Mouse (Mus musculus): ENCODE results near the gene Rnaseh2a. TPM values are rescaled to one million over a fixed set of nuclear protein-coding genes. Genes with fewer than 3 reads are reported as not detected.
A peak's percentile ranks its signal among the peaks of the same experiment; 100 is the strongest.

The Rnaseh2a gene
- total and polyA plus RNA-seq, 3 experiments: 94.1 to 477 (median 174) TPM

DNA sequence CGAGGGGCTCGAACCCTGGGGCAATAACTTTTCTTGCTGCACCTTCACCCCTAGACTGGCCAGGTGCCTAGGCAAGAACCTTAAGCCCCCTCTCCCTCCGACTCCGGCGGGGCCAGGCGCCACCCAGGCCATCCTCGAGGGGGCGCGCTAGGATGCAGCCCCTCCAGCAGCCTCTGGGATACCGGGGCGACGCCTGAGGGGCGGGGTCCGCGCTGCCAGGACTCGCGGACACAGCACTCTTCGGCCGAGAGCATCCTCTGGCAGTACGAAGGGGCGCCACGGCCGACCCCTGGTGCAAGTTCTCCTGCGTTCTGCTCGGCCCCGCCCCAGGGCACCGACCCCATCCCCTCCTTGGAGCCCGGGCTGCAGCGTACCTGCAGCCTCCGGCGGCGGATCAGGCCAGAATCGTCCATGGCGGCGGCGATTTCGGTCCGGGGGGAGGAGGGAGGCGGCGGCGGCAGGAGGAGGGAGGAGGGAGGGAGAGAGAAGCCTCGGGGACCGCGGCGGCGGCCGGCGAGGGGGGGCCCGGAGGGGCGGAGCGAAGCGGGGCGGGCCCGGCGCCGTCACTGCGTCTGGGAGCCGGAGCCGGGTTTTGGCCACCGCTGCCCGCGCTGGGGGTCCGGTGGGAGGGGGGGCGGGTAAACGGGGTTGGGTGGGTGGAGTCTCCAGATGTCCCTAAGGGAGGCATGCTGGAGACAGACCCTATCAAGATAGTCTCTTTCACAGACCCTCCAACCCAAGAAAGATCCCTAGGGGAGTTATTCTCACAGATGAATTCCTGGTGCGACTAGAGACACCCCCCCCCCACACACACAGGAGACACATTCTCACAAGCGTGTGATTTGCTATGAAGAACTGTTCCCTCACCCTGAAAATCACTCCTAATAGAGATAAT is 23.7 kb downstream of the Rnaseh2a start:
- ATAC-seq (ENCODE audit: extremely low read depth, insufficient number of reproducible peaks, low FRiP score, poor library complexity, severe bottlenecking) (no peak), DNase-seq (ENCODE audit: low spot score) (no peak)
- no peaks in the 10 kb centered on the region for H3K36me3 ChIP-seq (replicated peaks)
- no peak overlapping the region for H3K4me3 ChIP-seq (ENCODE audit: low read depth, low read length)
- H3K27me3 ChIP-seq (ENCODE audit: insufficient read depth, low read length): peaks cover 49% of the 10 kb centered on the region
- H3K4me1 ChIP-seq (ENCODE audit: insufficient read depth, low read depth, low read length): peaks cover 20% of the 10 kb centered on the region
- H3K9me3 ChIP-seq (replicated peaks): 0 out of 2 replicates have a peak, but pooled peaks cover 5% of the 10 kb centered on the region
- TF ChIP-seq POLR2AphosphoS5 (IDR thresholded peaks at IDR 0.05; ENCODE audit: insufficient replicate concordance, low read depth, low read length) (no peak), CTCF (IDR thresholded peaks at IDR 0.05; ENCODE audit: low read depth, low read length) (no peak), GATA1 (IDR thresholded peaks at IDR 0.05; ENCODE audit: borderline replicate concordance, low read length) (no peak)

DNA sequence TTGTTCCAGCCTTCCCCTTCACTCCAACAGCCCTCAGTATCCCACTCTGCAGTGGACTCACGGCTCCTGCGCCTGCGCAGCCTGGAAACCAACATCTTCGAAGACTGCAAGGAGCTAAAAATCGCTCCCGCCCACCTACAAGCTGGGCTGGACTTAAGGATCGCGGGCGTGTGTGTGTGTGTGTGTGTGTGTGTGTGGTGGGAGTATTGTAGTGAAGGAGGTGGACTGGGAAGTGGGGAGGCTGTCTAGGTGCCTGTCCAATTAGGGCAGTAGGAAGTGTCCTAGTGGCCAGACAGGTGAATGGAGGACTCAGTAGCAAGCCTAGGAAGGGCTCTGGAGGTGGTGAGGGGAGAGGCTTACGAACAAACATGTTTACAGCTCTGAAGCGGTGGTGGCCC is 24.3 kb downstream of the Rnaseh2a start:
- H3K27me3 ChIP-seq (ENCODE audit: insufficient read depth, low read length): peaks cover 49% of the 10 kb centered on the region
- no peaks in the 10 kb centered on the region for H3K36me3 ChIP-seq (replicated peaks)
- H3K4me3 ChIP-seq (ENCODE audit: low read depth, low read length): no peak overlapping the region
- ATAC-seq (ENCODE audit: extremely low read depth, insufficient number of reproducible peaks, low FRiP score, poor library complexity, severe bottlenecking) (no peak), DNase-seq (ENCODE audit: low spot score) (no peak)
- H3K4me1 ChIP-seq (ENCODE audit: insufficient read depth, low read depth, low read length): peaks cover 20% of the 10 kb centered on the region
- 0 out of 2 replicates have a peak, but pooled peaks cover 5% of the 10 kb centered on the region for H3K9me3 ChIP-seq (replicated peaks)
- TF ChIP-seq TAL1 (conservative IDR thresholded peaks at IDR 0.05; ENCODE audit: low read depth, low read length) (no peak), GATA2 (IDR thresholded peaks at IDR 0.05; ENCODE audit: borderline replicate concordance, low read depth, low read length) (no peak), GATA1 (IDR thresholded peaks at IDR 0.05; ENCODE audit: borderline replicate concordance, low read length) (no peak), POLR2AphosphoS5 (IDR thresholded peaks at IDR 0.05; ENCODE audit: insufficient replicate concordance, low read depth, low read length) (no peak), CTCF (IDR thresholded peaks at IDR 0.05; ENCODE audit: low read depth, low read length) (no peak)

DNA sequence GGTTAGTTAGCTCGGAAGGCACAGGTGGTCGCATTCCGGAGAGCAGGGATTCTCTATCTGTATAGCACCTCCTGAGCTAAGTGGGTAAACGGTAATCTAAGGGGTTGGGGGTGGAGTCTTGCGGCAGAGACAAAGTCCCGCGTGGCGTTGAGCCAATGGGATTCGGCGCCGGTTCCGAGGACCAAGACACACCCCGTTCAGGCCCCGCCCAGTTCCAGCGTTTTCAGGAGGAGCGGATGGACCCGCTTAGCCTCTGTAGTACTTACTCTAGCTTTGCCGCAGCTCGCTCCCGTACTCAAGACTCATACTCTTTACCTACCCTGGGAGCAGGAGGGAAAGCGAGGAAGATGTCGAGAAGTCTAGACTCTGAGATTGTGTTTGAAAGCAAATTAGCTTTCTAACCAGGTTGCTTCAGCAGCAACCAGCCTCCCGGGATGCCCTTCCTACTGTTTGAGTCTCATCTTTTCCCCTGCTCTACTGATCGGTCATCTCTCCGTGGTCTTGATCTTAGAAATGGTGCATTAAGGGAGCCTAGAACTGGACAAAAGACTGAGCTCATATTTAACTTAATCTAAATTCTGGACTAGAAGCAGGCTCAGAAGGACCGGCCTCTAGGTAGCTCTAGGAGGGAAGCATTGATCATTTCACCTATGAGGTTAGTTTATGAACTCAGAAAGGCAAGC is 24.9 kb downstream of the Rnaseh2a start:
- Histone ChIP-seq H3K9me3 (replicated peaks) (0 out of 2 replicates have a peak, but pooled peaks cover 5% of the 10 kb centered on the region), H3K4me3 (ENCODE audit: low read depth, low read length) (no peak overlapping the region), H3K4me1 (ENCODE audit: insufficient read depth, low read depth, low read length) (peaks cover 20% of the 10 kb centered on the region), H3K27me3 (ENCODE audit: insufficient read depth, low read length) (peaks cover 46% of the 10 kb centered on the region), H3K36me3 (replicated peaks) (no peaks in the 10 kb centered on the region)
- DNase-seq (ENCODE audit: low spot score): no peak
- TF ChIP-seq TAL1 (conservative IDR thresholded peaks at IDR 0.05; ENCODE audit: low read depth, low read length) (no peak), CTCF (IDR thresholded peaks at IDR 0.05; ENCODE audit: low read depth, low read length) (no peak), GATA2 (IDR thresholded peaks at IDR 0.05; ENCODE audit: borderline replicate concordance, low read depth, low read length) (no peak), GATA1 (IDR thresholded peaks at IDR 0.05; ENCODE audit: borderline replicate concordance, low read length) (no peak), POLR2AphosphoS5 (IDR thresholded peaks at IDR 0.05; ENCODE audit: insufficient replicate concordance, low read depth, low read length) (no peak)
- no peak for ATAC-seq (ENCODE audit: extremely low read depth, insufficient number of reproducible peaks, low FRiP score, poor library complexity, severe bottlenecking)

DNA sequence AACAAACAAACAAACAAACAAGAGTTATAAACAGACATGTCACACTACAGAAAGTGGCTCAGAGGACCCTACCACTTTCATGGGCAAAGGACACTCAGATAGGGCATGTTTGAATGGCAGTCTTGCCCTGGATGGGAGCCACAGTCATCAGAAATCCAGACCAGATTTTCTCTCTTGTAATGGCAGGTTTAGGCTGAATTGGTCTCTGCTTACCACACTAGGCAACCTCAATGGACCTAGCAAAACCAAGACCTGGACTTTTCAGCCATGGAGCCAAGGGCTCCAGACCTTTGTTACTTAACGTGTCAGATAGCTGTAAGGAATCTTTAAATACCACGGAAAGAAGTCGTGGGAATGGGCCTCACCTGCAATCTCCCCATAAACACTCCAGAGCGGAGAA is 25.9 kb downstream of the Rnaseh2a start:
- H3K27me3 ChIP-seq (ENCODE audit: insufficient read depth, low read length): peaks cover 46% of the 10 kb centered on the region
- H3K9me3 ChIP-seq (replicated peaks): 0 out of 2 replicates have a peak, but pooled peaks cover 5% of the 10 kb centered on the region
- H3K4me3 ChIP-seq (ENCODE audit: low read depth, low read length): no peak overlapping the region
- ATAC-seq (ENCODE audit: extremely low read depth, insufficient number of reproducible peaks, low FRiP score, poor library complexity, severe bottlenecking): no peak
- H3K4me1 ChIP-seq (ENCODE audit: insufficient read depth, low read depth, low read length): peaks cover 20% of the 10 kb centered on the region
- no peak for DNase-seq (ENCODE audit: low spot score)
- H3K36me3 ChIP-seq (replicated peaks): no peaks in the 10 kb centered on the region
- TF ChIP-seq GATA1 (IDR thresholded peaks at IDR 0.05; ENCODE audit: borderline replicate concordance, low read length) (no peak), POLR2AphosphoS5 (IDR thresholded peaks at IDR 0.05; ENCODE audit: insufficient replicate concordance, low read depth, low read length) (no peak), CTCF (IDR thresholded peaks at IDR 0.05; ENCODE audit: low read depth, low read length) (no peak), TAL1 (conservative IDR thresholded peaks at IDR 0.05; ENCODE audit: low read depth, low read length) (no peak), GATA2 (IDR thresholded peaks at IDR 0.05; ENCODE audit: borderline replicate concordance, low read depth, low read length) (no peak)

DNA sequence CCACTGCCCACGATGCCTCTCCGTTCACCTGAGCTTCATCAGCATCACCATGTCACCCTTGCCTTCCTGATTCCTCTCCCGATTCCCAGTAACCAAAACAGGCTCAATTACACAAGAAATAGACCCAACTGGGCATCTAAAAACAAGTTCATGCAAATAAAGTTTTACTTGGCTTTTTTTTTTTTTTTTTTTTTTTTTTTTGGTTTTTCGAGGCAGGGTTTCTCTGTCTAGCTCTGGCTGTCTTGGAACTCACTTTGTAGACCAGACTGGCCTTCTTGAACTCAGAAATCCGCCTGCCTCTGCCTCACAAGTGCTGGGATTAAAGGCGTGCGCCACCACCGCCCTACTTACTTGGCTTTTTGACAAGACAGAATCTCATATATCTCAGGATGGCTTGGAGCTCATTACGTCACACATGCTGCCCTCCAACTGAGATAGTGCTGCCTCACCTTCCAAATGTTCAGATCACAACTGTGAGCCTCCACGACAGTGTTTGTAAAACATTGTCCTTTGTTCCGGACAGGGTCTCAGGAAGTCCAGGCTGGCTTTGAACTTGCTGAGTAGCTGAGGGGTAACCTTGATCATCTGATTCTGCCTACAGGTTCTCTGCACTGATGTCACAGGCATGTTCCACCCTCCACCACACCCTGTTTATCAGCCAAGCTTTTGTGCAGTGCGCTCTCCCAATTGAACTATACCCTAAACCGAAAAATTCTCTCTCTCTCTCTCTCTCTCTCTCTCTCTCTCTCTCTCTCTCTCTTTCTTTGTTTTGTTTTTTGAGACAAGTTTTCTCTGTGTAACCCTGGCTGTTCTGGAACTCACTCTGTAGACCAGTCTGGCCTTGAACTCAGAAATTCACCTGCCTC is 31.7 kb downstream of the Rnaseh2a start:
- ATAC-seq (ENCODE audit: extremely low read depth, insufficient number of reproducible peaks, low FRiP score, poor library complexity, severe bottlenecking): no peak
- TF ChIP-seq TAL1 (conservative IDR thresholded peaks at IDR 0.05; ENCODE audit: low read depth, low read length) (no peak), POLR2AphosphoS5 (IDR thresholded peaks at IDR 0.05; ENCODE audit: insufficient replicate concordance, low read depth, low read length) (no peak), GATA1 (IDR thresholded peaks at IDR 0.05; ENCODE audit: borderline replicate concordance, low read length) (no peak), GATA2 (IDR thresholded peaks at IDR 0.05; ENCODE audit: borderline replicate concordance, low read depth, low read length) (no peak)
- peaks cover 24% of the 10 kb centered on the region for H3K4me1 ChIP-seq (ENCODE audit: insufficient read depth, low read depth, low read length)
- H3K27me3 ChIP-seq (ENCODE audit: insufficient read depth, low read length): peaks cover 59% of the 10 kb centered on the region
- no peak for DNase-seq (ENCODE audit: low spot score)
- peak overlapping the region; percentile 56; the same call in 1 of the 2 replicates for H3K4me3 ChIP-seq (ENCODE audit: low read depth, low read length)
- no peaks in the 10 kb centered on the region for H3K36me3 ChIP-seq (replicated peaks)
- H3K9me3 ChIP-seq (replicated peaks): no peaks in the 10 kb centered on the region
